Mouse (Mus musculus) brain, embryonic 14.5 days (tissue): ENCODE measurements around the gene Eif4e2.

ENCODE experiments used
- CTCF ChIP-seq: fragments of 200-500 bp; IDR thresholded peaks from 2 replicates; pipeline ENCODE4 v1.5.1; 2012; ENCODE audit warnings: inconsistent platforms, mild to moderate bottlenecking, moderate library complexity, borderline replicate concordance; ENCODE audit not compliant: insufficient read depth, insufficient read length; ENCODE audit errors: extremely low read depth
- POLR2A ChIP-seq: fragments of 200-500 bp; IDR thresholded peaks from 2 replicates; pipeline ENCODE4 v1.6.1; 2012; ENCODE audit warnings: mild to moderate bottlenecking, inconsistent platforms, borderline replicate concordance; ENCODE audit not compliant: poor library complexity, insufficient read depth, insufficient read length, severe bottlenecking; ENCODE audit errors: extremely low read depth

DNA sequence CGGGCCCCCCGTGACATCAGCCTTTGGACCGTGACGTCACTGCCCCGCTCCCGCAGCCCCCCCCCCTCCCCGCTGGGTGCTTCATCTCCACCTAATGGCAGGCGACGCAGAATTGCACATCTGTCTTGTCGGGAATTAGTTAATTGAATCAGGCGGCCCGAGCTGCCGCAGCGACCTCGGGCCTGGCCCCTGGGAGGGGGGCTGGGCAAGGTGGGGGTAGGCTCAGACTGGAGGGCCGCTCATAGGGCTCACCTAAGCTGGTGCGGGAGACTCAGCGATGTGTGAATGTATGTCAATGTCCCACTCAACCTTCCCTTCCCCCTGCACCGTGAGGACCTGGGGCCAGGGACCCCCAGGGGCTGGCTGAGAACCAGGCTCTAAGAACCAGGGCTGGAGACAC is 43.3 kb upstream of the Eif4e2 start:
- TF ChIP-seq POLR2A (no peak), CTCF (no peak)
